Mouse (Mus musculus): Measurements from ENCODE around the gene Slc13a2.
A peak's percentile ranks its signal among the peaks of the same experiment; 100 is the strongest.

The Slc13a2 gene

DNA sequence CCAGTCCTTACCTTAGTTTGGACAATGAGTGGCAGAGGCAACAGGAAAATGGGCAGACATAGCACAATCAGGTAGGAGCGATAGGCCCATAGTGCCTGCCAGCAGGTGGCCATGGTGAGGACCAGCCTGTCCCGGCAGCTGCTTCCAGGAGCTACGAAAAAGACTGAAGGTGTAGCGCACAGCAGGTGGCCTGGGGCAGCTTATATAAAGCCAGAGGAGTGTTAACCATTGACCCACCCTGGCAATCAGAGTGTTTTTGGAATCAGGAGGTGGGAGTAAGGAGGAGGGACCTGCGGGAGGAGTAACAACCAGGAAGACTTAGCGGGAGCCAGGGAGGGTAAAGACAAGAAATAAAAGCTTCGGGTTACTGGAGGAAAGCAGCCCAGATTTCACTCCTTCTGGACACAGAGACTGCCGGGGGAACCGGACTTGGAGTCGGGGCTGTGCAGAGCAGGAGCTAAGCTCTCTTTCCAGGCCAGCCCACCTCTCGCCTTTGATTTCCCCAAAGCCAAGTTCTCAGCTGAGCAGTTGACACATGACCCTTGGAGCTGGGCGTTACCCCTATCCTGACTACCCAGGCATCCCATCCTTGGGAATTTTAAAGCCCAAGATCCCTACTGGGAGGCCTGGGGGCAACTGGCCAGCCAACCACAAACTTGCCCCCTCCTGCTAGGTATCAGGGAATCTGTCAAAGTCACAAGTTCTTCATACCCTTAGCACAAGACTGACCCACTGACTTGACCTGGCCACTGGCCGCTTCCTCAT lies at the start of gene Slc13a2:
TSS of gene Slc13a2 (minus strand) at position 163 of the 765 bp plus-strand sequence.
- DNase-seq (ENCODE audit: low spot score in 2 of 2), result no peak

DNA sequence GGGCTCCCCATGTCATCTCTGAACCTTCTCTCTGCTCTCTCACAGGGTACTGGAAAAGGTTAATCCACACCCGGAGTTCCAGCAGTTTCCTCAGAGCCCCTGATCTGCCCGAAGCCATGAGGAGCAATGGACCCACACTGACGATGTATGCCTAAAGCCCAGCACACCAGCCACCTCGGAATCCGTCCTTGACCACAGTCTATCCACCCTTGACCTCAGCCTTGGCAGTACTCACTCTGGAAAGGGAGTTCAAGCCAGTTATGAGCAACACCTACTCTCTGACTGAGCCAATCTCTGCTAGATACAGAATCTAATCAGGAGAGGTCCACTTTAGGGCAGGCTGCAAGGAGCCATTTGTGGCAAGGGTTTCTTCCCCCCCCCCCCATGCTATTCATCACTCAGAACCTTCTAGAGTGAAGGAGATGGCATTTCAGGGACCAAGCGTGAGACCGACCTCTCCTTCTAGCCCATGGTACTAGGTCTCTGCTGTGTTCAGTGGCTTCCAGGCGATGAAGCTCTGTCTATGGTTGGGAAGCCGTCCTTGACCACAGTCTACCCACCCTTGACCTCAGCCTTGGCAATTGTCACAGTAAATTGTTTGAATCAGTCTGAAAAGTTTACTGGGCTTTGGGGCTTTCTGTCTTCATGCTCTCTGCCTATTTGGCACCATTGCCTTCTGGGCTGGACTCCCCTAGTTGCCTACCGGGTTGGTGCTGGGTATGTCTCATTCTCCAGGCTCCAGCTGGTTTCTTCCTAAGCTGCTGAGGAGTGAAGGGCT lies 49.5 kb upstream of the Slc13a2 start:
- no peak for DNase-seq (ENCODE audit: low spot score in 2 of 2)

DNA sequence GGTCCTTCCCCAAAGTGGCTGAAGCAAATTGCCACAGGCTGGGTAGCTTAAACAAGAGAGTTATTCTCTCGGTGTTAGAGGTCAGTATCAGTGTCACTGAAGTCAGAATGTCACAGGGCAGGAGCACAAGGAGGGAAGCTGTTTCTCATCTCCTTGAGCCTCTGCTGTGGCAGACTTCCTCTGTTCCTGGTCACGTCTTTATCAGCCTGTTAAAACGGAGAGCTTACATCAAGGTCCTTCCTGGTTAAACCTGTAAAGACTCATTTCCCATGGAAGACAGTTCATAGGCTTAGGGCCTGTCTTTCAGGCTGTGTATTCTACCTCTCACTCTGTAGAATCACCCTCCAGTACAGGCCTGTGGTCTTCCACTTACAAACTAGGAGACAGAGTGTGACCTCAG lies 45.9 kb upstream of the Slc13a2 start:
- DNase-seq (ENCODE audit: low spot score in 2 of 2), result no peak

DNA sequence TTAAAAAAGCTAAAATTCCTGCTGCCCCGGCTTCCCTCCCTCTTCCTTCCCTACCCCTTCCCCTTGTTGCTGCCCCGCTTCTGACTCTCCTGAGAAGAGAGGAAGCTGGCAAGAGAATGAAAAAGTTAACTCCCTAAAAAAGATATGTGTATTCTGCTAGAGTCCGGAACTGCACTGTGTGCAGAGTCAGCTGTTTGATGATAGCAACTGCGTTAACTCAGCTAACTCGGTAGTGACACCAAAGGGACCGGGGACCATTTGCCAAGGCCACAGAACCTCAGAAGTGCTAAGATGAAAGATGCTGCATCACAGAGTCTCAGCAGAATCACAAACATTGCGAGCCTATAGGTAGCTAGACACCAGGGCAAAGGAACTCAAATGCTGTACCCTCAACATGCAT lies 45.5 kb upstream of the Slc13a2 start:
- DNase-seq (ENCODE audit: low spot score in 2 of 2), result no peak

DNA sequence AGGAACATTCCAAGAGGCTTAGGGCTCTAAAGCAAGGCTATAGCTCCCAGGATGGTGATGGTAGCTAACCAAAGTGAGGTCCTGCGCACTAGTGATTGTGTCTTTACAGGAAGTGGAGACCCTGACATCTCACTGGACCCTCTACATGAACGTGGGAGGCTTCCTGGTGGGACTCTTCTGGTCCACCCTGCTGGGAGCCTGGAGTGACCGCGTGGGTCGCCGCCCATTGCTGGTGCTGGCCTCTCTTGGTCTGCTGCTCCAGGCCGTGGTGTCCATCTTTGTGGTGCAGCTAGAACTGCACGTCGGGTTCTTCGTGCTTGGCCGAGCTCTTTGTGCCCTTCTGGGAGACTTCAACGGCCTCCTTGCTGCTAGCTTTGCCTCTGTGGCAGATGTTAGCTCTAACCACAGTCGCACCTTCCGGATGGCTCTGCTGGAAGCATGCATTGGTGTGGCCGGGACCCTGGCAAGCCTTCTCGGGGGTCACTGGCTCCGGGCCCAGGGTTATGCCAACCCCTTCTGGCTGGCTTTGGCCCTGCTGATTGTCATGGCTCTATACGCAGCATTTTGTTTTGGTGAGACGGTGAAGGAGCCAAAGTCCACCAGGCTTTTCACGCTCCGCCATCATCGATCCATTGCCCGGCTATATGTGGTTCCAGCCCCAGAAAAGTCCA lies 44.4 kb upstream of the Slc13a2 start:
- no peak for DNase-seq (ENCODE audit: low spot score in 2 of 2)

DNA sequence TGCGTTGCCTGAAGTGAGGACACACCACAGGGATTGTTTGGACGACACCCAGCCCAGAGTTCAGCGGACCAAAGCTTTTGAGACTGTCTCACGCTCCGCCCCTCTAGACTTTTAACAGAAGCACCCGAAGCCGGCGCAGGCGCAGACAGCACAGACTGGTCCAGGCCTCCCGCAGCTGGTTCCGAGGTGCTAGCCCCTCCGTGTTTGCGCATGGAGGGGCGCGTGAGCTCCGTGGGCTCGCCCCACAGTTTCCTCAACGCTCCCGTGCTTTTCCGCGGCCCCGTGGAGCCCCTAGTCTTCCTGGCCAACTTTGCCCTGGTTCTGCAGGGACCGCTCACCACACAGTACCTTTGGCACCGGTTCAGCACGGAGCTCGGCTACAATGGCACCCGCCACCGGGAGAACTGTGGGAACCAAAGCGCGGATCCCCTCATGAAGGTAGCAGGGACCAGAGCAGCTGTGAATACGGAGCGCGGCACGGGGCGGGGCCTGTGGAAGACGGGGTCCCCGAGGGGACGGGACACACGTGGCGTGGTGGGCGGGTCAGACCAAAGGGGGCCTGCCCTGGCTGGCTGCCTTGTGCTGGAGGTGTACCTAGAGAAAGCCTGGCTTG lies 43.7 kb upstream of the Slc13a2 start, which contains the start of gene Slc46a1:
TSS of gene Slc46a1 (plus strand) at position 130 of the 613 bp plus-strand sequence.
- peak; percentile 79 to 83 for DNase-seq (ENCODE audit: low spot score in 2 of 2)

DNA sequence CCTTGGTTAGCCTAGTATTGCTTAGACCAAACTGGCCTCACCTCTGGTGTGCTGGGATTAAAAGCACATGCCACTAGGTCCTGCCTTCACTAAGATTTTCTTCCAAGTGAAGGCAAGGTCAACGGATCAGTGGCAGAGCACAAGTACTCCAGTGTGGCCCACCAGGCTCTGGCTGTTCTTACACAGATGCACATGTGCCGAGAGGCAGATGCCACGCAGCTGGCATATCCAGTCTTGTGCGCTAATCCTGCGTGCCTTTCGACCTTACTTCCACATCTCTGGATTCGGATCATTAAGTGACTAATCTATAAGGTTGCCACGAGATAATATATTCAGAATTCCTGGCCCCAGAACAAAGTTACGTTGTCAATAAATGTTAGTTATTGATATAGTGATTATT lies 43.1 kb upstream of the Slc13a2 start:
- no peak for DNase-seq (ENCODE audit: low spot score in 2 of 2)

DNA sequence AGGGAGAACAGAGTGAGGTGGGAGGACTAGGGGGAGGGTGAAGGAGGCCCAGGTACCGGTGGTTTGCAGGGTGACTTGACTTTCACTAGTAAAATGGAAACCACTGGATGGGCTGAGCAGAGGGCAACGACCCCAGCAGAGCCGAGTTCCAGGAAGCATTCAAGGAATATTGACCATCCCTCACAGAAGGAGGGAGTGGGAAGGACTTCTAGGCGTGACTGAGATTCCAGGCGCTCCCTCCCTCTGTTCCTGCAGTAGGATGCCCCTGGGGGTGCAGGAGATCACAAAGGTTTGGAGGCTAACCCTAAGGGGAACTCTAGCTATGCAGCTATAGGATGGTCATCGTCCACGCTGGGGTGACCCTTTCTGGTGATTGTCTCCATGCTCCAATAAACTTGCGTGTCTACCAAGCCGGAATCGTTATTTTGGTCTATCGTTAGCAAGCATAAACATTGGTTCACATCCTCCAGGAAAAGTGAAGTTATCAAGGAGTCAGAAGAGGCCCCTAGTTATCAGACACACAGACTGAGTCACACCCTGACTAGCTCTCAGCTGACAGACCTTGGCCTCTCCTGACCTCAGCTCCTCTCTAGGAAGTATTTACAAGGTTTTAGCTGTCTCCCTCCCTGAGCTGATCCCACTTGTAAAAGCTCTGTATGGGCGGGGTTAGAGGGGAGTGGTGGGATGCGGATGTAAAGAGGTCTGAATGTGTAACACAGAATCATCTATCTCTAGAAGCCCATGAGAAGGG lies 41.4 kb upstream of the Slc13a2 start:
- DNase-seq (ENCODE audit: low spot score in 2 of 2), result no peak

DNA sequence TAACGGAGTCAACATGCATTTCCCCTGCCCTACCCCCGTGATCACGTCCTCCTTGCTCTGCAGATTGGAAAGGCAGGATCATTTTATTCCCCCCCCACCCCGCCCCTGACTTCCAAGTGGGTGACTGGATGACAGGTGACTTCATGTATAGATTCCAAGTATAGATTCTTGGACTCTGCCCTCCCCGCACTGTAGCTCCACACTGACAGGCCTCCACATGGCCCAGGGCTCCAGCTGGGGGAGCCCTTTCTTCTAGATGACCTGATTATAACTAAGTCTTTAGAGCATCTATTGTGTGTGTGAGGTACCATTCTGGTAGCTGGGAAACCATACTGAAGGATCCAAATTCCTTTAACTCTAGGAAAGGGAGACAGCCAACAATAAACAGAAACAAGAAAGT lies 40.7 kb upstream of the Slc13a2 start:
- DNase-seq (ENCODE audit: low spot score in 2 of 2), result no peak

DNA sequence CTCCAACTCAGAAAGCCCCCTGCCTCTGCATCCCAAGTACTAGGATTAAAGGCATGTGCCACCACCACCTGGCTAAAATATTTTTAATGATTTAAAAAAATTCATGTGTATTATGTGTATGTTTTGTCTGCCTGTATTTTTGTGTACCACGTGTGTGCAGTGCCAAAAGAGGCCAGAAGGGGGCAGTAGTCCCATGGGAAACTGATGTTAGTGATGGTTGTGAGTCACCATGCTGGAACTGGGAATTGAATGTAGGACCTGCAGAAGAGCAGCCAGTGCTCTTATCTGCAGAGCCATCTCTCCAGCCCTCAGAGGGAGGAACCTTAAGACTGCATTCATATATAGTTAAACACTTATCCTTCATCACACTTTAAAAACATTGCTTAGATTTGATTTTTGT lies 39.9 kb upstream of the Slc13a2 start:
- DNase-seq (ENCODE audit: low spot score in 2 of 2), result no peak

DNA sequence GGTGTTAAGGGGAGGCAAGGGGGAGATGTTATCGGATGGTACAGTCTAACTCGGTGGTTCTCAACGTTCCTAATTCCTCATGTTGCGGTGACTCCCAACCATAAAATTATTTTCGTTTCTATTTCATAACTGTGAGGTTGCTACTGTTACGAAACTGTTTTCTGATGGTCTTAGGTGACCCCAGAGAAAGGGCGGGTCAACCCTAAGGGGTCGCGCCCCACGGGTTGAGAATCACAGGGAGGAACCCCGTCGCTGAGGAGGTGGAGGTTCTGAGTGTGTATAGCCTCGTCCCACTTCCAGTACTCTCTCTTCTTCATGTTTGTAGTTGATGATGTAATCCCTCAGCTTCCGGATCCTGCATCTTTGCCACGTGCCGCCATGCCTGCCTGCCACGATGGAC lies 36.7 kb upstream of the Slc13a2 start:
- DNase-seq (ENCODE audit: low spot score in 2 of 2), result no peak

DNA sequence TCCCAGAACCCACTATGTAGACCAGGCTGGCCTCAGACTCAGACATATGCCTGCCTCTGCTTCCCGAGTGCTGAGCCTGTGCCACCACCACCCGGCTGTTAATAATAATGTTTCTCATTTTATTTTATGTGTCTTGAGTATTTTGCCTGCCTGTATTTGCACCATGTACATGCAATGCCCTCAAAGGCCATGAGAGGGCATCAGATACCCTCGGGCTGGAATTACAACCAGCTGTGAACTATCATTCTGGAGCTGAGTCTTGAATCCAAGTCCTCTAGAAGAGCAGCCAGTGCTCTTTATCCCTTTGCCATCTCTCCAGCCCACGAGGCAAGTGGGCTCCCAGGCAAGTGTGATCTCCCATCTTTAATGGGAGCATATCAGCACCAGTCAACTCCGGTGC lies 33.3 kb upstream of the Slc13a2 start:
- no peak for DNase-seq (ENCODE audit: low spot score in 2 of 2)

DNA sequence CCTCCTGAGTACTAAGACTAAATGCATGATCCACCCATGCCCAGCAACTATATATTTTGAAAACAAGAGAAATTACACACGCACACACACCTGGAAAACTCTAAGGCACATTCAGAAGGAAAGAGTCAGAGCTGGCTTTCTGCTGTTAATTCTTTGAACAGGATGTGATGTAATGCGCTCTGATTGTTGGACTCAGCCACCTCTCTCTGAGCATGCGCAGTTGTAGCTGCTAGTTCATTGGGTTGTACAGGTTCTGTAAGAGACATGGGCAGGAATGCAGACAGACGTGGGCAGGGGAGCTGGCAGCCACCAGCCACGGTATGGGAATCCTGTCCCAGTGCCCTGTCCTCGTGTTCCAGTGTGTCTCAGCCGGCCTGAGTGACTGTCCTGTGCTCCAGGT lies 32.3 kb upstream of the Slc13a2 start:
- no peak for DNase-seq (ENCODE audit: low spot score in 2 of 2)

DNA sequence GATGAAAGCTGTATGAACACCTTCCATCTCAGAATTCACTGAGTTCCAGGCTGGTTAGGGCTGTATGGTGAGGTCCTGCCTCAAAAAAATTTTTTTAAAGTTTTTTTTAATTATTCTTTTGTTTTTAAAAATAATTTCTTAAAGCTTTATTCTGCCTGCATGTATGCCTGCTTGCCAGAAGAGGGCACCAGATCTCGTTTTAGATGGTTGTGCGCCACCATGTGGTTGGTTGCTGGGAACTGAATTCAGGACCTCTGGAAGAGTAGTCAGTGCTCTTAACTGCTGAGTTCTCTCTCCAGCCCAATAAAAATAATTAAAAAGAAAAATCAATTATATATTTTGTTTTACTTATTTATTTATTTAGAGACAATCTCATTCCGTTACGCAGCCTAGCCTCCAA lies 31.7 kb upstream of the Slc13a2 start:
- DNase-seq (ENCODE audit: low spot score in 2 of 2), result peak in 1 of 2 experiments; percentile 48

DNA sequence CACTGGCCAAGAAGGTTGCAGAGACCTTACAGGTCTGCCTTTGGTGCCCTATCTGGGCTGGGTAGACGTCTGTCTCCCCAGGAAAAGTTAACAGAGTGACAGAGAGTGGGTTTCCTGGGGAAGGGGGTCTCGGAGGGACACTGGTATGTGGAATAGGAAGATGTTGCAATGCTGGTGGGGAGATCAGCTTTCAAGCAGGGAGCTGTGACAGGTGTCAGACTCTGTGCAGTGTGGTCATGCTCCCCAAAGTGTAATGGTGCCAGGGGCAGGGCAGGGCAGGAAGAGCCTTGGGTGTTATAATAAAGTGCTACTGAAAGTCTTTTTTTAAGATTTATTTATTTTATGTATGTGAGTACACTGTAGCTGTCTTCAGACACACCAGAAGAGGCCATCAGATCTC lies 28.3 kb upstream of the Slc13a2 start:
- DNase-seq (ENCODE audit: low spot score in 2 of 2), result no peak

DNA sequence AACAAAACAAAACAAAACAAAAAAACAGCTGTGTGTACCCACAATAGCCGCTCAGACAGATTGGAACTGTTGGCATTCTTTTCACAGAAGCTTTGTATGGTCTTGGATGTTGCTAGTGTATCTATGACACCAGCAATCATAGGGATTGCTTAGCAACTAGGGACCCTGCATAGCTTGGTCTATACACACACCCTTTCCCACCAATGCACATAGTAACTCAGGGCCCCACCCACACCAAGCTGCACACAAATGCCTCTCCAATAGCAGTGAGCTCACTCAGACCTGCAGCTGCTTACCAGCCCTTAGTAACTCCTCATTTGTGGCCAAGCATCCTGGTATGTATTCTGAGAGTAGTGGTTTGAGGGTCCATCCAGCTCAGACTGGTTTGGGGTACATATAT lies 26.2 kb upstream of the Slc13a2 start:
- no peak for DNase-seq (ENCODE audit: low spot score in 2 of 2)

DNA sequence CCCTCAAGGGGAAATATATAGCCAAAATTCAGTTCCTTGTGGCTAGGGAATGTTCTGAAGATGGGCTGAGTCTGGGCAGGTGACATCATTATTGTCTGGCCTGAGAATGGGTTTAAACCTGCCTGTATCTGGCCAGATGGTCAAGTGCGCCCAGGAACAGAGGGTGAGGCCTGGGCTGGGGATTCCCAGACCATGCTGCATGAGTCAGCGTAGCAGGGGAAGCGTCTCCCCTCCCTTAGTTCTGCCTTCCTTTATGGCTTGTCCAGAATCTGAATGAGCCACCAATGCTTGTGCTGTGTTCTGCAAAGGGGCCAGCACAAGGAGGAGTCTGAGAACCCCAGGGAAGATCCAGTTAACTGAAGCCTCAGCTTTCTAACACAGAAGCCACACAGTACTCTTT lies 25.2 kb upstream of the Slc13a2 start:
- DNase-seq (ENCODE audit: low spot score in 2 of 2), result no peak

DNA sequence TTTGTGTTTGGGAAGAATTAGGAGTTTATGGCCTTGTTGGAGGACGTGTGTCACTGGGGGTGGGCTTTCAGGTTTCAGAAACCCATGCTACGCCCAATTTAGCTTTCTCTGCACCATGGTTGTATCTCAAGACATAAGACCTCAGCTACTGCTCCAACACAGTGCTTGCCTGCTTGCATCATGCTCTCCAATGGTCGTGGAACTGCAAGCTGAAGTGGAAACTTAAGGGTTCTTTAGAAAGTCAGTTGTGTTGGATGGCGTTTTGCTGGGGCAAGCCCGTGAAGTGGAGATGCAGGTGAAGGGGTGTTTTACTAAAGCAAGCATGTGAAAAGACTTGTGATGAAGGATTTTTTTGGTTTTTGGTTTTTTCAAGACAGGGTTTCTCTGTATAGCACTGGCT lies 21.1 kb upstream of the Slc13a2 start:
- no peak for DNase-seq (ENCODE audit: low spot score in 2 of 2)

DNA sequence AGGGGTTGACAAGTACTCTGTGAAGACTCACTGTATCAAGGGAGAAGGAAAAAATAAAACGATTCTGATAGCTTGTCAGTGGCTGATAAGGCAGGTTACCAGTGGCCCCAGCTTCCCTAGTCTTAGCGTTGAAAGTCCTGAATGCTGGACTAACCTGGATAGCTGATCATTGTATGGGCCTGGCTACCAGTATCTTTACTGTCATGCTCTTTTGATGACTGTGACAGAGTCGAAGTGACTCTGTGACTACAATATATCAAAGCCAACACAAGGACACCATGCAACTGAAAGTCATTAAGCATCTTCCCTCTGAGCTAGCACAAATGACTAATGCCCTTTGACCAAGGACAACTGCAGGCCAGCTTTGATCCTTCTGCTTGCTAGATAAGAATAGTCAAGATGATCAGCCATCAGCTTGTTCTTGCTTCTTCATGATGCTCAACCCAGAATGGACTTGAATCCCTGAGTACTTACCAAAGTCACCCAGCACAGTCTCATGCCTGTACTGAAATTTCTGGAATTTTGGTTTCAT lies 16.4 kb upstream of the Slc13a2 start:
- DNase-seq (ENCODE audit: low spot score in 2 of 2), result no peak

DNA sequence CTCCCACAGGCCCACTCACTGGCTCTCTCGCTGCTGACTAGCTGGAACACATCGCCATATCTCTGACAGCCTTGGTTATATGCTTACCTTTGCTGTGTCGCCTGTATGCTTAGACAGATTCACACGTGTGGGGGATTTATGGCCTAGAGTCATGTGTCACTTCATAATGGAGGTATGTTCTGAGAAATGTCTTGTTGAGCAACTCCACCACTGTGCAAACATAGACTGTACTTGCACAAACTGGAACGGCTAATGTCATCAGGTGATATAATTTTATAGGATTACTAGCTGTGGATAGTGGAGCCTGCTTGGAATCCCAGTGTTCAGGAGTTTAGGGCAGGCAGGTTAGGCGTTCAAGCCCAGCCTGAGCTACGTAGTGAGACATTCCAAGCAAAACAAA lies 15.2 kb upstream of the Slc13a2 start:
- no peak for DNase-seq (ENCODE audit: low spot score in 2 of 2)

DNA sequence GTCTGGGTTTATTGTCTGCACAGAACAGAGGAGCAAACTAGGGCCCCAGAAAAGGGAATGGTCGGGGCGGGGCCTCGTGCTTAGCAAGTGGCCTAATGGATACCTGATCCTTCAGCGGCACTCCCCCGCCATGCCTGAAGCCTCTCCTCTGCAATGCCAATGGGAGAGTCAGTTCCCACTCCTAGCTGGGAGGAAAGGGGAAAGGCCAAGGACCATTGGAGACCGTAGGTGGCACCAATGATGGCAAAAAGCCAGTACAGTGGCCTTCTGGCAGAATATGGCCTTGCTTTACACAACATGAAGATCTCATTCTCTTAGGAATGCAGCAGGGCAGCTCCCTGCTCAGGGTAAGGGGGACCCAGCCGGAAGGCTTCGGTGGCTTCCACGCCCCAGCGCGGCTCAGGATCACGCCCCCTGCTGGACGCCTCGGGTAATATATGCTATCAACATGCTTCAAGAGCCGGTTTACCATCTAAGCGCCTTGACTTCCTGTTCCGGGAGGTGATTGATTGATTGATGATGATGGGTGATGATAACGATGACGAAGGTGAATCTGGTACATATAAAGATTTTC lies 13.8 kb upstream of the Slc13a2 start:
- no peak for DNase-seq (ENCODE audit: low spot score in 2 of 2)

Measured in frontal cortex, postnatal 10 days (tissue).